Mouse (Mus musculus) hindbrain, embryonic 15.5 days (tissue): ENCODE data around the gene Gfpt2. TPM values are rescaled to one million over a fixed set of nuclear protein-coding genes. Genes with fewer than 3 reads are reported as not detected.
A peak's percentile ranks its signal among the peaks of the same experiment; 100 is the strongest.

Experiments
- ATAC-seq: fragments of 200-750 bp; cut with Nextera tagmentation; 2 replicates; pipeline ENCODE4 v1.8.0; 2017; ENCODE audit warnings: low read depth, moderate number of reproducible peaks, moderate TSS enrichment; ENCODE audit not compliant: low FRiP score
- H3K27ac ChIP-seq: fragments of 300-500 bp; sonication (generic); replicated peaks from 2 replicates; pipeline ENCODE4 v1.5.1; 2015; ENCODE audit warnings: mild to moderate bottlenecking, inconsistent platforms
- H3K27me3 ChIP-seq: fragments of 300-500 bp; sonication (generic); 2 replicates; pipeline ENCODE4 v1.6.1; 2015; ENCODE audit warnings: control low read depth, inconsistent platforms
- H3K36me3 ChIP-seq: fragments of 300-500 bp; sonication (generic); 2 replicates; pipeline ENCODE4 v1.6.1; 2015; ENCODE audit warnings: control low read depth, inconsistent platforms
- H3K4me1 ChIP-seq: fragments of 300-500 bp; sonication (generic); replicated peaks from 2 replicates; pipeline ENCODE4 v1.6.1; 2015; ENCODE audit warnings: control low read depth, inconsistent platforms
- H3K4me2 ChIP-seq: fragments of 300-500 bp; sonication (generic); 2 replicates; pipeline ENCODE4 v1.6.1; 2015; ENCODE audit warnings: moderate library complexity, mild to moderate bottlenecking, inconsistent platforms
- H3K4me3 ChIP-seq: fragments of 300-500 bp; sonication (generic); 2 replicates; pipeline ENCODE4 v1.5.1; 2015; ENCODE audit warnings: mild to moderate bottlenecking, inconsistent platforms
- H3K9ac ChIP-seq: fragments of 300-500 bp; sonication (generic); 2 replicates; pipeline ENCODE4 v1.6.1; 2015; ENCODE audit warnings: inconsistent platforms
- H3K9me3 ChIP-seq: fragments of 300-500 bp; sonication (generic); 2 replicates; pipeline ENCODE4 v1.6.1; 2016; ENCODE audit warnings: control low read depth, inconsistent platforms
- WGBS: fragments of 180-500 bp; shearing (Covaris S2); methylation state at CpG from one replicate; pipeline ENCODE4 v1.1.7; 2015; 5-methylcytosine and 5-hydroxymethylcytosine counted together
- polyA plus RNA-seq: library from polyadenylated mRNA; unstranded; fragments of >200 nt; fragmentation: Nextera tagmentation; extraction: Ambion mirVana; gene quantifications from 2 replicates; pipeline ENCODE4 v1.2.1, GENCODE M21; 2015

Gene Gfpt2
- polyA plus RNA-seq, 1 experiment from 2014 or later: 6.8 TPM

DNA sequence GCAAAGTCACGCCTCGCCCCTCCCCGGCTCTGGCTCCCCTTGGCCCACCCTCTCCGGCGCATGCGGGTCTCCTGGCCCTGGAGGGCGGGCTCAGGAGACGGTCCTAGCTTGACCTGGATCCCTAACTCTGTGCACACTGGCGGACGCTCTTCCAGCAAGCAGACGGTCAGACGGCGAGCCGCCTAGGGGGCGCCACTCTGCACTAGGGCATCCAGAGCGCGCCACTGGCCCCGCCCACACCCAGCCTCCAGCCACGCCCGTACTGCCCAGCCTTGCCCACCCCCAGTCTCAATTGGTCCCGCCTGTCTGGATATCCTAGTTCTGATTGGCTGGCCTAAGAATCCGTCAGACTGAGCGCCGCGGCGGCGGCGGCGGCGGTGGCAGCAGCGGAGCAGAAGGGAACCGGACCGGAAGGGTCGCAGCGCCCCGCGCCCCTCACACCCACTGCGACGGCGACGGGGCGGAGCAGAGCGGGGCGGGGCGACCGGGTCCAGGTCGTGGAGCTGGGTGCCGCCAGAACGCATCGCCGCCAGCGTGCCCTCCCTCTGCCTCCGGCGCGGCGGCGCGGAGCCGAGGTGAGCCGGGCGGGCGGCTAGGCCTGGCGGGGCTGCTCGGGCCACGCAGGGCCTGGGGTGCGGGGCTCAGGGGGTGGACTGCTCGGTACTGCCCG lies 52.6 kb downstream of the Gfpt2 start, which contains the start of gene Mapk9:
Mapk9 (plus strand) TSS at position 351 of the 670 bp plus-strand sequence.
- ATAC-seq: peak; percentile 98

DNA sequence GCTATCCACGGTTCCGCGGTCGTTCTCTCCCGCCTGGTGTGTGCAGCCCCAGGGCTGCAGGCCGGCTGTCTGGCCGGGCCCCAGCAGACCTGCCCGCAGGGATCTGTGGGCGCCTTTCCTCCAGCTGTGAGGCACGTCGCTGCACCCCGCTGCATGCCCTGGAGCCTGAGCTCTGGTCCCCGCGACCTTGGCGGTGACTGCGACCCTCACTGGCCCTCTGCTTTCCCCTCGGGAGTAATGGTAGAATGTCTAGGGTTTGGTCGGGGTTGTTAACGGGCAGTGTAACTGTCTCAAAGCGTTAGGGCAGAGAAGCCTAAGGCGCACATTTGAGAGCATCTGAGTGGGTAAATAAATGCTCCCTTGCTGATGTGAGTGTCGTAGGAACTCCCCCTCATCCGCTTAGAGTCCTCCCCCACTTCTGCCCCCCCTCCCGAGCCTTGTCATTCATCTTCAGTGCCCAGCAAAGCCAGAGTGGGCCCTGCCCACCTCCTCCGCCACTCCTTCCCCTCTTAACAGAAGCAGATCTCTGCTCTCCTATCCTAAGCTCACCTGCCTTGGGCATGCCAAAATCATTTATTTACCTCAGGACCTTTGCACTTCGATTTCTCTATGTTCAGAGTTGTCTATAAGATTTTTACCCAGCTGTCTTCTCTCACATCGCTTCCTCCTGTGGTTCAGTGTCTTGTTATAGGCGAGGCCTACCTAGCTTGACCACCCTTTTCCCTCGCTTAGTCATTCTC lies 53.3 kb downstream of the Gfpt2 start:
- Histone ChIP-seq H3K36me3 (peaks cover 13% of the 10 kb centered on the region; the same call in 1 of the 2 replicates), H3K27ac (peak overlapping the region; percentile 87), H3K9ac (peak overlapping the region; percentile 92), H3K4me3 (peak overlapping the region; percentile 87), H3K4me2 (peak overlapping the region; percentile 78), H3K9me3 (no peaks in the 10 kb centered on the region), H3K4me1 (peaks cover 30% of the 10 kb centered on the region), H3K27me3 (no peaks in the 10 kb centered on the region)
- 8% methylated on average over 29 of the region's 29 CpGs for WGBS
- no peak for ATAC-seq

More for the DNA sequence above, 52.6 kb downstream of the Gfpt2 start, which contains the start of gene Mapk9:
- Histone ChIP-seq H3K9ac (peak within 1 kb of the TSS; percentile 92), H3K4me1 (peaks cover 27% of the 10 kb centered on the region), H3K36me3 (peaks cover 13% of the 10 kb centered on the region; the same call in 1 of the 2 replicates), H3K9me3 (no peaks in the 10 kb centered on the region), H3K27ac (peak within 1 kb of the TSS; percentile 87), H3K4me3 (peak within 1 kb of the TSS; percentile 87), H3K27me3 (no peaks in the 10 kb centered on the region), H3K4me2 (peak within 1 kb of the TSS; percentile 78)
- WGBS: under 1% methylated on average over 41 of the region's 68 CpGs

DNA sequence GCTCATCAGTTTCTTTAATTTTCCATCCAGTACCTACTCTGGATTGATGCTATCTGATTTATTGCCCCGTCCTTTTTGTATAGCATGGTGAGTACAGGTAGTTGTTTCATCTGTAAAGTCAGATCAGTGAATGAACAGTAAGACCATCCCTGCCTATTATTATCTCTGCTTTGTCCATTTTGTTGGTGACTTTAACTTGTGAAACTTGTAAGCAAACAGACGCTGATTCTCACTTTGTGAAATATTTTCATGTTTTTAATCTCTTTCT lies 53.8 kb downstream of the Gfpt2 start:
- Histone ChIP-seq H3K4me3 (peak overlapping the region; percentile 87), H3K27me3 (no peaks in the 10 kb centered on the region), H3K9me3 (no peaks in the 10 kb centered on the region), H3K4me1 (peaks cover 30% of the 10 kb centered on the region), H3K36me3 (peaks cover 13% of the 10 kb centered on the region; the same call in 1 of the 2 replicates), H3K9ac (peak overlapping the region; percentile 92), H3K4me2 (peak overlapping the region; percentile 78), H3K27ac (no peak overlapping the region)
- WGBS: 69% methylated on average over 2 of the region's 2 CpGs
- ATAC-seq: no peak

DNA sequence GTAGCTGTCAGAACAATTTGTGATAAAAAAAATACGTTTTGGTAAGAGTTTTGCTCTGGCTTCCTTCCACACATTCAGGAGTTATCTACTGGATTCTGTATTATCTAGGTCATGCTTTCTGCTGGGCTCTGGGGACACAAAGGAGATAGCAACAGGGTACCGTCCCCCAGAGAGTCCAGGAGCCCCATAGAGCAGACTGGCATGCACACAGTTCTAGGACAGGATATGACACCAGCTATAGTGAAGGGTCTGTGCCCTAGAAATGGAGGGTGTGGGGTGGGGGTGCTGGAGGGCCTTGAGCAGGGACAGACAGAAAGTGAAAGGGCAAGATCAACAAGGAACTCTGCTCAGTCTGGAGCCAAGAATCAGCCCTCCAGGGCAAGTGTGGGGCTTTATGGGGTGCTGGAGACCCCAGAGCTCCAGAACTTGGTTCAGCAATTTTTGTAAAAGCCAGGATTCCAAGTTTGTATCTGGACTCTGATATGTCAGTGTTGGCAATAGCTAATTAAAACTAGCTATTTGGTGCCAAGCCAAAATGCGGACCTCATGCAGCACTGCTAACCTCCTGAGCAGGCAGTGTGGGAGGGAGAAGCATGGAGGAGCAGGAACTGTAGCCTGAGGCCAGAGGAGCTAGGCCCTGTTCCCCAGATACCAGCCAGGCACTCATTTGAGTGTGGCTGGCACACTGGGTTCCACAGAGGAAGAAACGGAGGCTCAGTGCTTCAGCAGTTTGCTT lies 54.3 kb downstream of the Gfpt2 start:
- peaks cover 13% of the 10 kb centered on the region; the same call in 1 of the 2 replicates for H3K36me3 ChIP-seq
- H3K4me1 ChIP-seq: peaks cover 30% of the 10 kb centered on the region
- WGBS: 52% methylated on average over 4 of the region's 4 CpGs
- peak overlapping the region; percentile 92 for H3K9ac ChIP-seq
- no peaks in the 10 kb centered on the region for H3K27me3 ChIP-seq
- ATAC-seq: no peak
- H3K27ac ChIP-seq: no peak overlapping the region
- H3K9me3 ChIP-seq: no peaks in the 10 kb centered on the region
- H3K4me3 ChIP-seq: peak overlapping the region; percentile 87
- H3K4me2 ChIP-seq: peak overlapping the region; percentile 78

DNA sequence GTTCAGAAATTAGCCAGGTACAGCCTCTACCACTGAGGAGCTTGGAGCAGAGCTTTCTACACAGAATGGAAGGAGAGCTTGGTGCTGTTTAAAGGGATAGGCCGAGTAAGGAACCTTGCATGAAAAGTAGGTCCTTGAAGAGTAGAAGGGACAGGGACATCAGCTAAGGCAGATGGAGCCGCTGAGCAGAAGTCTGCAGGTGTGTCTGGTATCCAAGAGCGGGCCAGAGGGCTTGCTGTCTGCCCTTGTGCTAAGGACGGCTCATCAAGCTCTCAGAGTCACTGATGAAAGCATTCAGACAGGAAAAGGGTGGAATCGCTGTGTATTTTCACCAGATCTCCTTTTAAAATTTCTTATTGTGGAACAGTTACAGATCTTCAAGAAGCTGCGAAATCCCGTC lies 56.4 kb downstream of the Gfpt2 start:
- Histone ChIP-seq H3K4me3 (no peak overlapping the region), H3K4me1 (peaks cover 30% of the 10 kb centered on the region), H3K36me3 (peaks cover 22% of the 10 kb centered on the region; the same call in 1 of the 2 replicates), H3K4me2 (no peak overlapping the region), H3K27me3 (no peaks in the 10 kb centered on the region), H3K27ac (no peak overlapping the region), H3K9ac (no peak overlapping the region), H3K9me3 (no peaks in the 10 kb centered on the region)
- 87% methylated on average over 7 of the region's 7 CpGs for WGBS
- ATAC-seq: no peak

DNA sequence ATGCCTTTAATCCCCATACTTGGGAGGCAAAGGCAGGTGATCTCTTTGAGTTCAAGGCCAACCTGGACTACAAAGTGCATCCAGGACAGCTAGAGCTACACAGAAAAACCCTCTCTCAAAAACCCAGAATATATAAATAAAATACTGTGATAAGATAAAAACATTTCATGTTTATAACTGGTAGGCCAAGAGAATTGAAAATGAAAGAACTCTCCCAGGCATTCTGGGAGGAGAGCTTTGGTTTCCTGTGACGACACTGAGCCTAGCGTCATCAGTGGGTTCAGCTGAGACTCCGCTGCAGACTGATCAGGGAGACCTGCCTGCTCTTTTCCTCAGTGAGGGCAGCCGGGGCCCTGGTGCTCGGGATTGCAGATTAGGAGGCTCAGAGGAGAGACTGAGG lies 61.2 kb downstream of the Gfpt2 start:
- Histone ChIP-seq H3K4me1 (peaks cover 7% of the 10 kb centered on the region), H3K4me2 (no peak overlapping the region), H3K9ac (no peak overlapping the region), H3K36me3 (peaks cover 24% of the 10 kb centered on the region), H3K9me3 (no peaks in the 10 kb centered on the region), H3K4me3 (no peak overlapping the region), H3K27me3 (no peaks in the 10 kb centered on the region), H3K27ac (no peak overlapping the region)
- ATAC-seq: no peak
- 83% methylated on average over 5 of the region's 5 CpGs for WGBS

DNA sequence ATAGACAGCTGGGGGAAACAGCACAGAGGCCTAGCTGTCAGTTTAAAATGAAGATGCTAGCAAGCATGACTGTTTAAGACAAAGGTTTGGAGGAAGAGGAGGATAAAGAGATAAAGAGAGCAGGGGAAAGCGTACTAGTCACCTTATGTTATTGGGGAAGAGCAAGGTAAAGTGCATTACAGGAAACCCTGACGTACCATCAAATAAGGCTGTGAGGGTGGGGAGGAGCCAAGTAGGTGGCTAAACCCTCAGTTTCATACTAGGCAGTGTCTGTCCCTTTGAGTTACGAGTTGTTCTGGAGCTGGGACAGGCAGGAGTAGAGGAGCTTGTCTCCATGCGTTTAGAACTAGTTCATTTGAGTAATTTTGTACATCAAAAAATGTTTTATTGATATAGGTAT lies 67.2 kb downstream of the Gfpt2 start:
- Histone ChIP-seq H3K27me3 (no peaks in the 10 kb centered on the region), H3K4me3 (no peak overlapping the region), H3K9me3 (no peaks in the 10 kb centered on the region), H3K9ac (no peak overlapping the region), H3K4me1 (no peaks in the 10 kb centered on the region), H3K36me3 (peaks cover 9% of the 10 kb centered on the region), H3K4me2 (no peak overlapping the region), H3K27ac (no peak overlapping the region)
- ATAC-seq: no peak
- whole genome bisulfite sequencing: 95% methylated on average over 4 of the region's 4 CpGs

DNA sequence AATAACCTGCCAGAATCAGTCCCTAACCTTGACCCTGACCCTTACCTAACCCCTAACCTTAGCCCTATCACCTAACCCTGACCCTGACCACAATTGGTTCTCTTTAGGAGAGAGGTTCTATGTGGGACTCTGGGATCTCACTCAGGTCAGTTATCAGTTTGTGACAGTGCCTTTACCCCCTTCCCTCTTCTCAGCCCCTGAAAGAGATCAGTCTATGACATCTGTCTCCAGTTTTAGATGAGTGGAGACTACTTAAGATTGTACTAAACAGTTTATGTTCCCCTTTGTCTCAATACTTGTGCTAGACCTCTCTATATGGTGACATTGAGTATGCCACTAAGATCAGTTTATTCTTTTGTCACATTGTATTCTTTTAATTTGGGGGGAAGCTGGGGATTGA lies 69.9 kb downstream of the Gfpt2 start:
- H3K9ac ChIP-seq: no peak overlapping the region
- H3K27ac ChIP-seq: no peak overlapping the region
- H3K27me3 ChIP-seq: no peaks in the 10 kb centered on the region
- no peak overlapping the region for H3K4me2 ChIP-seq
- H3K9me3 ChIP-seq: no peaks in the 10 kb centered on the region
- no peak overlapping the region for H3K4me3 ChIP-seq
- ATAC-seq: no peak
- H3K36me3 ChIP-seq: peaks cover 19% of the 10 kb centered on the region
- H3K4me1 ChIP-seq: no peaks in the 10 kb centered on the region

DNA sequence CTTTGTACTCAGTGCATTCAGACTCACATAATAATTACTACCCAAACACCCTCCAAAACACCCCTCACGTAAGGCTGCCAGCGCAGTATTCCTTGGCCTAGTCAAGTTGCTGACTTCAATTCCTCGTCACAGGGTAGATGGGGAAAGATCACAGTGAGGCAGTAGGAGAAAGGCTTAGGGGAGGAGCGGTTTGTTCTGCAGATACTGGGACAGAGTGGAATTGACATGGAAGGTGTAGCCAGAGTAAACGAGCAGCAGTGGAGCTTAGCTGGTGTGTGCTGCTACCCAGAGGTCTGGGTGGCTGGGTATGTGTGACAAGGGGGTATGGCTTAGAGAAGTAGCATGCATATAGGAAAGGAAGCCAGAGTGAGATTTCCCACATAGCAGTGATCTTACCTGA lies 73.3 kb downstream of the Gfpt2 start:
- Histone ChIP-seq H3K4me3 (no peak overlapping the region), H3K36me3 (peaks cover 30% of the 10 kb centered on the region), H3K9ac (no peak overlapping the region), H3K4me1 (no peaks in the 10 kb centered on the region), H3K27ac (no peak overlapping the region), H3K27me3 (no peaks in the 10 kb centered on the region), H3K9me3 (no peaks in the 10 kb centered on the region), H3K4me2 (no peak overlapping the region)
- no peak for ATAC-seq
- WGBS: 90% methylated on average over 5 of the region's 5 CpGs

DNA sequence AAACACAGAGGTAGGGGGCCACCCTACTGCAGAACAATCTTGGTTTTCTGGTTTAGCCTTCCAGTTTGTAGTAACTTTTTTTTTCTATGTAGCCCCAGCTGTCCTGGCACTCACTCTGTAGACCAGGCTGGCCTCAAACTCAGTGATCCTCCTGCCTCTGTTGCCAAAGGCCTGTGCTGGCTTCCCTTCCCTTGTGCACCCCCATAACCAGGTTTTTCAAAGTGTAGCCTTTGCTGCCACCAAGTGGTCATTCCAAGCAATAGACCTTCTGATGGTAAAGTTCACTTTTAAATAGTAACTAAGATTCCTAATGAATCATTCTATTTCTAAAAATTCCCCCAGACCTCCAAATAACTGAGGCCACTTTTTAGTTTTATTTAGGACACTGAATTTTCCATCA lies 75.8 kb downstream of the Gfpt2 start:
- no peaks in the 10 kb centered on the region for H3K27me3 ChIP-seq
- H3K36me3 ChIP-seq: peaks cover 41% of the 10 kb centered on the region
- H3K4me3 ChIP-seq: no peak overlapping the region
- H3K4me2 ChIP-seq: no peak overlapping the region
- H3K4me1 ChIP-seq: no peaks in the 10 kb centered on the region
- H3K9ac ChIP-seq: no peak overlapping the region
- H3K9me3 ChIP-seq: no peaks in the 10 kb centered on the region
- ATAC-seq: peak; percentile 55; the same call in 1 of the 2 replicates
- H3K27ac ChIP-seq: no peak overlapping the region

DNA sequence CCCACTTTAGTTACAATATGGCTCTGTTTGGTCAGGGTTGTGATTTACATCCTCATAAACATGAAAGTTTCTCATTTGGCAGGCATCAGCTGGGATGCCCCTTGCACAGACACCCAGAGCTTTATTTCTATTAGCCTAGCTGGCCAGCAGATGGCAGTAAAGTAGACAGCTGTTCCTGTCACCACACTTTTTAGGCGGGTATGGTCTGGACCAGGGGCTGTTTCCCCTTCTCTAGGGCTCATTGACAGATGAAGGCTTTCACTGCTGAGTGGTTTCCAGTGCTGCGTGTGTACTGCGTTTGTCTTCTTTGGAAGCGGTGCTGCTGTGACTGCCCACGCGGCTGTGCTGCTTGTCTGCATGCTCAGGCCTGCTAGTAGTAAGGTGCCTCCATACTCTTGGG lies 77.9 kb downstream of the Gfpt2 start:
- Histone ChIP-seq H3K36me3 (peaks cover 44% of the 10 kb centered on the region), H3K4me1 (peaks cover 8% of the 10 kb centered on the region; the same call in 1 of the 2 replicates), H3K4me3 (no peak overlapping the region), H3K27ac (no peak overlapping the region), H3K27me3 (no peaks in the 10 kb centered on the region), H3K4me2 (no peak overlapping the region), H3K9ac (no peak overlapping the region), H3K9me3 (no peaks in the 10 kb centered on the region)
- ATAC-seq: peak; percentile 59; the same call in 1 of the 2 replicates
- WGBS: 53% methylated on average over 6 of the region's 6 CpGs

DNA sequence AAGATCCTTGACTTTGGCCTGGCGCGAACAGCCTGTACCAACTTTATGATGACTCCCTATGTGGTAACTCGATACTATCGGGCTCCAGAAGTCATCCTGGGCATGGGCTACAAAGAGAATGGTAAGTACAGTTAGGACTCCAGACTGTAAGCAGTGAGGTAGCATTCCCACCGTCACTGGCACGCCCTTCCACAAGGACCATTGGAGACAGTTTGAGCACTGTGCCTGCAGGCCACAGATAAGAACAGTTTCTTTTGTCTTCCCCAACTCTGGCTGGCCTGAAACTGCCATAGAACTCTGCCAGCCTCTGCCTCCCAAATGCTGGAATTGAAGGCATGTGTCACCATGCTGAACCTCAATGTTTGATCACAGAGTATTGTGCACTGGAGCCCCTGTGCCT lies 78.8 kb downstream of the Gfpt2 start:
- H3K9ac ChIP-seq: no peak overlapping the region
- H3K27ac ChIP-seq: no peak overlapping the region
- peaks cover 40% of the 10 kb centered on the region for H3K36me3 ChIP-seq
- H3K4me2 ChIP-seq: no peak overlapping the region
- no peaks in the 10 kb centered on the region for H3K9me3 ChIP-seq
- H3K4me3 ChIP-seq: no peak overlapping the region
- no peak for ATAC-seq
- H3K4me1 ChIP-seq: peaks cover 15% of the 10 kb centered on the region; the same call in 1 of the 2 replicates
- no peaks in the 10 kb centered on the region for H3K27me3 ChIP-seq
- WGBS: 95% methylated on average over 6 of the region's 6 CpGs
